ENCODE assay signal across 9 mouse cellular contexts in the genomic region with DNA sequence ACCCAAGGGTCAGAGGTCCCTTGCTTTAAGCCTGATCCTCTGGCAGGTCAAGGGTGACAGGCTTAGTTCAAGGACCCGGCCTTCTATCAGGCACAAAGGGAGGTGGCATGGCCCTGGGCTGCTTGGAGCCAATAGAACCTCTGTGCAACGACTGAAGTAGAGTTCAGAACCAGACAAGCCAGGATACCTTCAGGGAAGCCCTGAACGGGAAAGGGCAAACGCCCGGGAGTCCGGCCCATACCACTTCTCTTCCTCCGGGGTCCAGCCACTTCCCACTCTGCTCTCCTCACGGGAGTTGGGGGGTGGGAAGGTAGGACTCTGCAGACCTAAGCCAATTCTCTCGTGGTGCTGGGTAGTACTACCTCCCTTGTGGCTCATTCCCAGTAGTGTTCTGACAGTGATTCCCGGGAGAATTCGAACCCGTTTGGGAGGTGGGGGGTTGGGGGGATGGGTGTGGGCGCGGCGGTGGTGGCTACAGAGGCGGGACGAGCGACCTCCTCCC. TPM values are rescaled to one million over a fixed set of nuclear protein-coding genes. Genes with fewer than 3 reads are reported as not detected.
DNase-seq lines count a peak whose midpoint lies in the region; ATAC-seq and TF ChIP-seq lines count a peak whose summit lies in the region.
"Had no signal": no experiment of that assay in that cellular context is flagged by ENCODE, and none has a peak within 500 bp of the region (broad histone marks: within the 10 kb centered on the region; RNA-seq: fewer than 3 reads in every experiment).

No protein-coding gene starts in this region.

- H3K36me3 ChIP-seq in neural tube, embryonic 11.5 days (ENCODE audit: control insufficient read depth, insufficient read depth, low read length), result no peaks in the 10 kb centered on the region
- peaks cover 15% of the 10 kb centered on the region for H3K36me3 ChIP-seq in hindbrain, embryonic 14.5 days (replicated peaks; ENCODE audit: control insufficient read depth, insufficient read depth)
- peaks cover 15% of the 10 kb centered on the region for H3K36me3 ChIP-seq in midbrain, embryonic 13.5 days

- DNase-seq in neural tube, embryonic 11.5 days (ENCODE audit: low spot score), result no peak
- no peak for DNase-seq in neural tube, embryonic 10.5 days (ENCODE audit: extremely low spot score, low spot score)
- DNase-seq in hindbrain, embryonic 14.5 days (ENCODE audit: low spot score), result no peak
- DNase-seq in left cerebral cortex, adult 18-20 months (ENCODE audit: low spot score in 2 of 2), result no peak
- no peak for DNase-seq in cerebellum, adult 9-10 months
- DNase-seq in kidney, postnatal 14 days, result no peak

- peak overlapping the region; percentile 92; the same call in 1 of the 2 replicates for H3K27ac ChIP-seq in neural tube, embryonic 11.5 days (ENCODE audit: low read depth, low read length)
- H3K27ac ChIP-seq in cortical plate, adult 2 months (ENCODE audit: insufficient read depth, low read length), result no peak overlapping the region
- peak overlapping the region; percentile 92 for H3K27ac ChIP-seq in hindbrain, embryonic 14.5 days
- peak overlapping the region; percentile 97 for H3K27ac ChIP-seq in midbrain, embryonic 13.5 days

- under 1% methylated on average over 18 of the region's 18 CpGs for WGBS in neural tube, embryonic 11.5 days
- under 1% methylated on average over 18 of the region's 18 CpGs for WGBS in hindbrain, embryonic 14.5 days
- WGBS in midbrain, embryonic 13.5 days, result under 1% methylated on average over 18 of the region's 18 CpGs

- H3K9ac ChIP-seq in neural tube, embryonic 11.5 days (ENCODE audit: low read length), result peak overlapping the region; percentile 98
- peak overlapping the region; percentile 96 for H3K9ac ChIP-seq in hindbrain, embryonic 14.5 days
- peak overlapping the region; percentile 98 for H3K9ac ChIP-seq in midbrain, embryonic 13.5 days (replicated peaks)

- H3K4me1 ChIP-seq in neural tube, embryonic 11.5 days (ENCODE audit: control insufficient read depth, insufficient read depth, low read length), result peaks cover 26% of the 10 kb centered on the region
- H3K4me1 ChIP-seq in cortical plate, adult 2 months (ENCODE audit: control insufficient read depth, insufficient read depth, low read length), result peaks cover 12% of the 10 kb centered on the region
- H3K4me1 ChIP-seq in hindbrain, embryonic 14.5 days (replicated peaks; ENCODE audit: control insufficient read depth, insufficient read depth, low read length), result peaks cover 50% of the 10 kb centered on the region
- H3K4me1 ChIP-seq in midbrain, embryonic 13.5 days (replicated peaks), result peaks cover 54% of the 10 kb centered on the region

- H3K4me3 ChIP-seq in neural tube, embryonic 11.5 days (ENCODE audit: low read depth, low read length), result peak overlapping the region; percentile 97
- peak overlapping the region; percentile 68 for H3K4me3 ChIP-seq in cortical plate, adult 2 months (ENCODE audit: insufficient read depth, low read length)
- H3K4me3 ChIP-seq in hindbrain, embryonic 14.5 days (replicated peaks; ENCODE audit: low read length), result peak overlapping the region; percentile 71
- H3K4me3 ChIP-seq in midbrain, embryonic 13.5 days (replicated peaks), result peak overlapping the region; percentile 97

- no peak for TF ChIP-seq POLR2A in cortical plate, adult 2 months (IDR thresholded peaks at IDR 0.05; ENCODE audit: extremely low read depth, insufficient read depth, low read length)

- H3K27me3 ChIP-seq in neural tube, embryonic 11.5 days (ENCODE audit: control insufficient read depth, insufficient read depth, low read length), result no peaks in the 10 kb centered on the region
- H3K27me3 ChIP-seq in hindbrain, embryonic 14.5 days (ENCODE audit: control insufficient read depth, insufficient read depth, low read length), result no peaks in the 10 kb centered on the region
- H3K27me3 ChIP-seq in midbrain, embryonic 13.5 days, result 0 out of 2 replicates have a peak, but pooled peaks cover 6% of the 10 kb centered on the region

- H3K9me3 ChIP-seq in neural tube, embryonic 11.5 days (ENCODE audit: control insufficient read depth, low read length), result no peaks in the 10 kb centered on the region
- H3K9me3 ChIP-seq in hindbrain, embryonic 14.5 days (ENCODE audit: control insufficient read depth, low read length), result no peaks in the 10 kb centered on the region
- no peaks in the 10 kb centered on the region for H3K9me3 ChIP-seq in midbrain, embryonic 13.5 days

- ATAC-seq in neural tube, embryonic 11.5 days (ENCODE audit: insufficient read depth, low FRiP score, low TSS enrichment), result peak; percentile 17; the same call in 1 of the 2 replicates
- peak; percentile 23 for ATAC-seq in hindbrain, embryonic 14.5 days (ENCODE audit: low FRiP score)
- peak; percentile 35 for ATAC-seq in midbrain, embryonic 13.5 days

- no peak for TF ChIP-seq CTCF in cortical plate, adult 2 months (IDR thresholded peaks at IDR 0.05; ENCODE audit: extremely low read depth, insufficient read depth, low read length)

- peak overlapping the region; percentile 92 for H3K4me2 ChIP-seq in neural tube, embryonic 11.5 days (ENCODE audit: low read depth)
- H3K4me2 ChIP-seq in hindbrain, embryonic 14.5 days (replicated peaks), result peak overlapping the region; percentile 93
- H3K4me2 ChIP-seq in midbrain, embryonic 13.5 days (replicated peaks), result peak overlapping the region; percentile 98

RNA-seq across cellular contexts. Expression of a gene that starts 8.9 kb away (rescaled TPM):
- polyA plus RNA-seq in neural tube, embryonic 11.5 days (2014; fragmentation: Nextera tagmentation; extraction: Ambion mirVana), result 29.9 and 35.2 TPM in 2 replicates
- 34.2 and 35.7 TPM in 2 replicates for polyA plus RNA-seq in cortical plate, adult 2 months (2012; rRNA removed)
- 41.0 and 43.1 TPM in 2 replicates for polyA plus RNA-seq in hindbrain, embryonic 14.5 days (2014; fragmentation: Nextera tagmentation; extraction: Ambion mirVana)
- 35.9 and 41.9 TPM in 2 replicates for polyA plus RNA-seq in midbrain, embryonic 13.5 days (2015; fragmentation: Nextera tagmentation; extraction: Ambion mirVana)
- total RNA-seq in left cerebral cortex, adult 18-20 months (2021), result 10 to 100 TPM; 35.1 to 37.0 TPM

RNA-seq across cellular contexts. Expression of a gene that starts 23.9 kb away (rescaled TPM):
- not detected in 2 replicates for polyA plus RNA-seq in neural tube, embryonic 11.5 days (2014; fragmentation: Nextera tagmentation; extraction: Ambion mirVana)
- not detected in 2 replicates for polyA plus RNA-seq in cortical plate, adult 2 months (2012; rRNA removed)
- not detected in 2 replicates for polyA plus RNA-seq in hindbrain, embryonic 14.5 days (2014; fragmentation: Nextera tagmentation; extraction: Ambion mirVana)
- not detected in 2 replicates for polyA plus RNA-seq in midbrain, embryonic 13.5 days (2015; fragmentation: Nextera tagmentation; extraction: Ambion mirVana)
- not detected for total RNA-seq in left cerebral cortex, adult 18-20 months (2021)
- polyA plus RNA-seq: gonadal fat pad, adult 2 months had no signal

RNA-seq across cellular contexts. Expression of a gene that starts 38.4 kb away (rescaled TPM):
- 0.42 TPM in 1 of 2 replicates, not detected in the other for polyA plus RNA-seq in neural tube, embryonic 11.5 days (2014; fragmentation: Nextera tagmentation; extraction: Ambion mirVana)
- 44.6 and 48.1 TPM in 2 replicates for polyA plus RNA-seq in cortical plate, adult 2 months (2012; rRNA removed)
- polyA plus RNA-seq in hindbrain, embryonic 14.5 days (2014; fragmentation: Nextera tagmentation; extraction: Ambion mirVana), result 0.51 TPM in 1 of 2 replicates, not detected in the other
- 2.2 and 3.3 TPM in 2 replicates for polyA plus RNA-seq in midbrain, embryonic 13.5 days (2015; fragmentation: Nextera tagmentation; extraction: Ambion mirVana)
- 10 to 100 TPM; 13.0 to 13.6 TPM for total RNA-seq in left cerebral cortex, adult 18-20 months (2021)
- polyA plus RNA-seq: gonadal fat pad, adult 2 months had no signal

RNA-seq across cellular contexts. Expression of a gene that starts 39.0 kb away (rescaled TPM):
- not detected in 2 replicates for polyA plus RNA-seq in neural tube, embryonic 11.5 days (2014; fragmentation: Nextera tagmentation; extraction: Ambion mirVana)
- polyA plus RNA-seq in cortical plate, adult 2 months (2012; rRNA removed), result not detected in 2 replicates
- polyA plus RNA-seq in hindbrain, embryonic 14.5 days (2014; fragmentation: Nextera tagmentation; extraction: Ambion mirVana), result not detected in 2 replicates
- not detected in 2 replicates for polyA plus RNA-seq in midbrain, embryonic 13.5 days (2015; fragmentation: Nextera tagmentation; extraction: Ambion mirVana)
- not detected for total RNA-seq in left cerebral cortex, adult 18-20 months (2021)

RNA-seq across cellular contexts. Expression of a gene that starts 43.2 kb away (rescaled TPM):
- polyA plus RNA-seq in neural tube, embryonic 11.5 days (2014; fragmentation: Nextera tagmentation; extraction: Ambion mirVana), result not detected in 2 replicates
- polyA plus RNA-seq in cortical plate, adult 2 months (2012; rRNA removed), result 0.08 and 0.13 TPM in 2 replicates
- 0.10 and 0.24 TPM in 2 replicates for polyA plus RNA-seq in hindbrain, embryonic 14.5 days (2014; fragmentation: Nextera tagmentation; extraction: Ambion mirVana)
- polyA plus RNA-seq in midbrain, embryonic 13.5 days (2015; fragmentation: Nextera tagmentation; extraction: Ambion mirVana), result not detected in 2 replicates
- under 1 TPM in 1 of 2 experiments, not detected in 1; 0.16 TPM for total RNA-seq in left cerebral cortex, adult 18-20 months (2021)

Comparison
In these comparisons a context has a peak if more than half of its experiments do, and no peak if none do; other contexts are left out.
1. RNA of a gene that starts 38.4 kb away (polyA plus RNA-seq): 44.6 to 48.1 TPM in cortical plate, adult 2 months; 2.2 to 3.3 TPM in midbrain, embryonic 13.5 days, 0.42 TPM in neural tube, embryonic 11.5 days and 0.51 TPM in hindbrain, embryonic 14.5 days; every median in the first group is over 10 times any median in the second.
2. Peak in every context shown above with its lines, with median percentiles within 50 percentile points of each other: ATAC-seq, H3K4me2 ChIP-seq, H3K4me3 ChIP-seq and H3K9ac ChIP-seq.